Mouse (Mus musculus) 3134 (cell line): ENCODE results near the gene Enthd1.
A peak's percentile ranks its signal among the peaks of the same experiment; 100 is the strongest.
"Not testable (repeated sequence)": the region's sequence is repeated elsewhere in the genome, so short reads cannot be mapped to it uniquely, and the experiment has no call there.

Source experiments
- DNase-seq: peaks from one replicate; pipeline ENCODE4 v3.0.0-alpha.2; 2011; ENCODE audit warnings: low spot score; ENCODE audit not compliant: insufficient read length; ENCODE audit errors: extremely low read depth

Enthd1 gene

DNA sequence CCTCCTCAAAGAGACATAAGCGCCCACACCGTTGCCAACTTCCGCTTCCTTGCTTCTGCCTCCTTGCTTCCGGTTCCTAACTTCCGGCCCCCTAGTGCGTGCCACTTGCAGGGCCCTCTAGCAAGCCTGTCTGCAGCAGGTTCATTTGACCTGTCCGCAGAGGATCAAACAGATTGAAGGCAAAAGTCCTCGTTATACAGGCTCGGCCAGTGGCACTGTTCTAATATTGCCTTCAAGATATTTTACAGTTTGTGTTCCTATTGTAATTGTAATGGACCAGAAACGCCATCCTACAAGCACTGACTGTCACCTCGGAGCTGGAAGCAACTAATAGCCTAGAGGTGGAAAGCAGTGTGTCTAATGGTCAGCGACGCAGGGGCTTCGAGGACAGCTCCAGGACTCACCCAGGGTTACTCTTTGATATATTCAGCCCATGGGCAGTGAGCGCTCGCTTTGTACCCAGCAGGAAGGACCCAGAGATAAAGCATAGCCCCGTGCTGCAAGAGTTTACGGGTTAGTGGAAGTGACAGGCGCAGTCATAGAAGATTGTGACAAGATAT is at the start of gene Enthd1:
Enthd1 (minus strand) TSS at position 51 of the 560 bp plus-strand sequence.
- DNase-seq, result no peak

- DNase-seq, result no peak
Measured at GRCm38 (mm10) chr15:80613904-80614303, 48.9 kb upstream of the Enthd1 start.

DNA sequence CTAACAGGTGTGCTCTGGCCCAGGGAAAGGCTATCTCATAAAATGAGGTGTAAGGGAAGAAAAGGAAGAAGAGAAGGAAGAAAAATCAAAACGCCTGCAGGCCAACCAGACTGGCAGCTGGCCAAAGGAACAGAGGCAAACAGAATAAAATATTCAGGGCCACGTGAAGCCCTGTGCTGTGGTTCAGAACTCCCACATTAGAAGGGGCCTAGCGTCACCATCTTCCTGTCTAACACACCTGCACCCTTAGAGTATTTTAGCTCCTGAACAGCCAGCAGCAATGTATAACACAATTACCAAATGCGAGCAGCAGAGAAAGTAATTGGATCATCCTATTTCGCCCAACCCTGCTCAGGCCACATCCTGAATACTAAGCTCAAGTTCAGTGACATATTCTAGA is 46.5 kb upstream of the Enthd1 start:
- DNase-seq, result no peak

DNA sequence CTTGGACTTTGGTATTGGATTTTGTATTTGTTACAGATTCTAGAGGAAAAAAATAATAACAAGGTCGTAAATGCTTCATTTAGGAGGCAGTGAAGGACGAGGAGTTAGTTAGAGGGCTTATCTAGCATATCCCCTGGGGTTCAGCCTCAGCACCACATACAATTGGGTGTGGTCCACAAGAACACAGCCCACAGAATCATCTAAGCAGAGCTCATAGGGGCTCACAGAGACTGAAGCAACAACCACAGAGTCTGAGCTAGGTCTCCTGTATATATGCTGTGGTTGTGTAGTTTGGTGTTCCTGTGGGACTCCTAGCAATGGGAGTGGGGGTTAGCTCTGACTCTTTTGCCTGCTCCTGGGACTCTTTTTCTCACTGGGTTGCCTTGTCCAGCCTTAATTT is 45.4 kb upstream of the Enthd1 start:
- DNase-seq, result no peak

DNA sequence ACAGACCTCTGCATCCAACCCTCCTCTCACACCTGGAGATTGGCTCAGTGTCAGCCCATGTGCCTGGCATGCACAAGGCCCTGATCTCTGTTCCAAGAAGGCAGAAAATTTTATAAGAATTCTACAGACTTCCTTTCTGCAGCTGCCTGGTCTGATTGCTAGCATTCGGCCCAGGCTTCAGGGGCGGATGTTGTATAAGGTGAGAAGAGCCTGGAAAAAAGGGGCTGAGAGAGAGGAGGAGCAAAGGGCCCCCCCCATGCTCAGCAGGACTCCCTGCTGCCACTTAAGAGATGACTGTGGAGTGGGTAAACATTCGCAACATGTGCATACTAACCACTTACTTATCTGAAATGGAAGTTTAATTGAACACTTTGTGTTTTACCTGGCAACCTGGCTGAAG is 43.0 kb upstream of the Enthd1 start:
- DNase-seq, result no peak

GRCm38 (mm10) chr15:80604026-80604425 is 39.1 kb upstream of the Enthd1 start:
- DNase-seq, result no peak

DNA sequence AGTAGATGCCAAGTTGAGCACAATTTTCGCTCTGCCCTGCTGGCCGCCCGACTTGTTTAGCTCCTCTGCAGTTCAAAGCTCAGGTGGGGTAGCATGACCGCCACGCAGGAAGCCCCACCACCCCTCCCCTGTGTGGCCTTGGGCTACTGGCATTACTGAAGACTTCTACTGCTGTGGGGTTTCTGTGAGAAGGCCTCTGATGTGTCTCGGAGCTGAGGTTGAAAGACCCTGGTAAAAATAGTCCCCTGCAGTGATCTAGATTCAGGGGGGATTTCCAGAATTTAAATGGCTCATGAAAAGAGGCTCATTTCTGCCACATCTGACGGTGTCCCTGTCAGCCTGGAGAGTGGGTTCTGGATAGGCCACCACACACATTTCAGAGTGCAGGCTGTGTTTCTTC is 37.5 kb upstream of the Enthd1 start:
- no peak for DNase-seq

DNA sequence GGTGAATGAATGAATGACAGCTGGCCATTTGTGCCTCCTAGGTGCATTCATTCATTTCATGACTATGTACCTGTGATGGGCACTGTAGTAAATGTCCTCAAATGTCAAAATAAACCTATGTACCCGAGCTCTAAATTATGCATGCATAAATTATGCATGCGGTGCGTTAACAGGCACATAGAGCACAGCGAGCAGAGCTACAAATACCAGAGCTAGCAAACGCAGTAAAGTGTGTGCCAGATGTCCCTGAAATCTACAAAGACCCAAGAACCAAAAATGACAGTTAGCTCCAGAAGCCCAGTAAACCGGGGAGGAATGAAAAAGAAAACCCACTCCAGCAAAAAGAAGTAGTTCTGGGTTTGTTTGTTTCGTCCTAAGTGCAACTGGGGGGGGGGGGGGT is 36.5 kb upstream of the Enthd1 start:
- no peak for DNase-seq

- no peak for DNase-seq
Measured at GRCm38 (mm10) chr15:80599843-80600242, 34.9 kb upstream of the Enthd1 start.

- DNase-seq, result no peak
Measured at GRCm38 (mm10) chr15:80599213-80599750, 34.3 kb upstream of the Enthd1 start.

- DNase-seq, result no peak
Measured at GRCm38 (mm10) chr15:80598750-80599149, 33.8 kb upstream of the Enthd1 start.

DNA sequence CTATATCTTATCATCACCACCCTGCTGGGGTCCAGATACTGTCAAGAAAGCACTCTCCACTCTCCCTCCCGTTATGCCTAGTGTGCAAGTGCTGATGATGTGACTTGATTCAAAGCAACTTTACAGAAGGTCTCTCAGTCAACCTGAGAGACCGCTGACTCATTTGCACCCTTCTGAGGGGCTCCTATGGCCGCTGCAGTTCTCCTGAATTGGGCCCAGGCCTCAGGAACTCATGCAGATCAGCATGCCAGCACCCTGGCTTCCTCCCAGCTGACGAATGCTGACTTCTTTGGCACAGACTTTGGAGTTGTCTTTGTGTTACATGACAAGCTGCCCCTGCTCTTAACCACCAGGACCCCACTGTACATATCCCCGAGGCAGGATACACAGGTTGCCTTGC is 28.9 kb upstream of the Enthd1 start:
- no peak for DNase-seq

- DNase-seq, result no peak
Measured at GRCm38 (mm10) chr15:80592737-80593136, 27.8 kb upstream of the Enthd1 start.

DNA sequence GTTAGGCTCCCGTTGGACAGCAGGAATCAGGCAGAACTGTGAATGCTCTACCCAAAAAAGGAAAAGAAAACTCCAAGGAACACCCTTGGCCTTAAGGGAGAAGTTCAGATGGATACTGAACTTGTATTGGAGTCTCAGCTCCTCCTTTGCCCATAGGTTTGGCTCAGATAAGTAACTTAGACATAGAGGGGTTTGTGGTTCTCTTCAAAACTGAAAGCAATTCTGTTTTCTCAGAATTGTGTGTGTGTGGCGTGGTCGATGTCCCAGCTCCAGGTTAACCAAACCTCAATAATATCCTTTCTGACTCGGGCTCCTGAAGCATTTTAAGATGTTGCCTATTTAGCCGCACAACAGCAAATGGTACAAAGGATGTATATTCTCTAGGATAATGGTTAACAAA is 25.7 kb upstream of the Enthd1 start:
- no peak for DNase-seq

GRCm38 (mm10) chr15:80586296-80586695 is 21.3 kb upstream of the Enthd1 start:
- DNase-seq, result no peak

DNA sequence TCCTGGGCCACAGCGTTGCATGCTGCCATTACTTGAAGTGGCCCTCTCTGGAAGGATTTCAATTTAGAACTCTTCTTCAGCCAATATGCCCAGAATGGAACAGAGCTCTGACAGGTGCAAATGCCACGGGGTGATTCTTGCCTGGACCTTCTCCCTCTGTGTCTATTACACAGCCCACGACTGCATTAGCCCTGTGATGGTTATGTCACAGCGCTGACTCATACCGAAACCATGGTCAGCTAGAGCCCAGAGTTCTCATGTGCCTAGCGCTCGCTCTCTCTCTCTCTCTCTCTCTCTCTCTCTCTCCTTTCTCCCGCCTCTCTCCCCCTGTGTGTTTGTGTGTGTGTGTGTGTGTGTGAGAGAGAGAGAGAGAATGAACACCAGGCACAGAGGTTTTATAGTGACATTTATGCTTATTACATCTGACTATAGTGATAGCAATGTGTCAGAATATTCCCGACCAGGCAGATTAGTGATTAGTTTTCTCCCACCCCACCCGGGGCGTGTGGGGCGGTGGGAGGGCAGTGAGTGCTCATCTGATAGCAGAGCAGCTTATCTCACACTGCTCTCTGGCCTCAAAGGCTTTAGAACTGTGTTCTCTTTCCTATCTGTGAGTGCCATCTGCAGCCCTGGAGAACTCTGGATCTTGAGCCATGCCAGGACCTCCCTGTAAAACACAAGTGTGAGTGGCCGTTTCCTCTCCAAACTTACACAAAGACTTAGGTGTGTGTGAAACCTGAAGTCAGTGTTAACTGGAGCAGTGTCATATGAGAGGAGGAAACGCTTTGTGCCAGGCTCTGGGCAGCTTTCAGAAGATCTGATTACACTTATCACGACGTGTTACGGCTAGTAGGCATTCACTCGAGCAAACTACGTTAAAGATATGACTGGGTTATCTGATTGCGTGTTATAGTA is 17.9 kb upstream of the Enthd1 start:
- peak; percentile 39 for DNase-seq

DNA sequence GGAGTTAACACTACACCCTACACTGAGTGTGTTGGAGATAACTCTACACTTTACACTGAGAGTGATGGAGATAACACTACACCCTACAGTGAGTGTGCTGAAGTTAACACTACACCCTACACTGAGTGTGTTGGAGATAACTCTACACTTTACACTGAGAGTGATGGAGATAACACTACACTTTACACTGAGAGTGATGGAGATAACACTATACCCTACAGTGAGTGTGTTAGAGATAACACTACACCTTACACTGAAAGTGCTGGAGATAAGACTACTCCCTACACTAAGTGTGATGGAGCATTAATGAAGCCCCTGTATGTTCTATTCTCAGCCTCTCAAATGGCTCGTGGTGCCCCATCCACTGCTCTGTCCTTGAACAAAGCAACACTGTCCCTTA is 15.6 kb upstream of the Enthd1 start:
- DNase-seq, result not testable (repeated sequence)

DNA sequence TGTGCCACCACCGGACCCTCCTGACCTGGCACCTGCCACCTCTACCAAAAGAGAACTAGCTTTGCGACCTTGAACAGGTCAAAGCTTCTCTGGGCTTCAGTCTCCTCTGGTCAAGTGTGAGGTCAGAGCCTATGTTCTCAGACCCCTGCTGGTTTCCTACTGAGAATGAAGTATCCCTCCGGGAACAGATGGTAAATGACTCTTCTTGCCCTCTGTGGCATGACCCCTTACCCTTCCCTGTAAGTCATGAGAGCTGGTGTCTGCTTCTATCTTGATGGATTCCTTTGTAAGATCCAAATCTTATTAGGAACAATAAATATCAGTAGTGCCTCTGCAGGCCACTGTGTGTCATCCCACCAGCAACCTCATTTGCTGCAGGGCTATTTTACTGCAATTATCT is 14.2 kb upstream of the Enthd1 start:
- no peak for DNase-seq

DNA sequence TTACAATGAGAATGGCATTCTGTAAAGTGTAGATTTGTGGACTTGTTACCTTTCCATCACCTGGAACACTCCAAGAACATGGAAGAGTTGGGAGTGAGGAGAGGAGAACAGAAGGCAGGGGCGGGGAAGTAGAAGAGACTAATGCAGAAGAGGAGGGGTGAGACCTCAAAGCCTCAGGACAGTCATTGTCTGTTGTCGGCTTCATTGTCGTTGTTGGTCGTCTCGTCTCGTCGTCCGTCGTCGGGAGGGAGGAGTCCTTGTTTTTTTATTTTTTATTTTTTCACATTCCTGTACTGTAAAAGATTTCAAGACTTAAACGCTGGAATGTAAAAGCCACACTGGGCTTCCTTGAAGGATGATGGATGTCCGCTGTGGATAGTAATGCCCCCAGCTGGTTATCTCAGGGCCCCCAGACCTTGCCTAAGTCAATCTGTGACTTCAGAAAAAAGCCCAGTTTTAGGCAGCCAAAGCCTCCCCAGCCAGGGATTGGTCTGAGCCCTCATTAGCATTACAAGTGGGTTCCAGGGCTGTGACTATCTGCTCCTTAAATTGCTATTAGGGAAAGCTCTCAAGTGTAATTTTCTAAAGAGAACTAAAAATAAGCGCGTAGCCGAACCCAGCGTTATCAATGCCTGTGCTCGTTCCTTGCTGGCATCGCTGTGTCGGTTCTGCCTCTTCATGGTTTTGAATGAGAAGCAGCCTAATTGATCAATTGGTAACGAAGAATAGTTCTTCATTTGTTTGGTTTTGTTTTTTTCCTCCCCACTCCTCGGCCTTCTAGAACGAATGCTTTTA is 12.4 kb upstream of the Enthd1 start:
- no peak for DNase-seq

- DNase-seq, result no peak
Measured at GRCm38 (mm10) chr15:80576415-80576994, 11.5 kb upstream of the Enthd1 start.

GRCm38 (mm10) chr15:80575817-80576370 is 10.9 kb upstream of the Enthd1 start:
- DNase-seq, result no peak
